Mouse (Mus musculus) hindbrain, embryonic 10.5 days (tissue): ENCODE measurements around the gene Fdx1l. TPM values are rescaled to one million over a fixed set of nuclear protein-coding genes. Genes with fewer than 3 reads are reported as not detected.

Experiments
- DNase-seq: peaks from one replicate; pipeline ENCODE4 v3.0.0-alpha.2; 2017; ENCODE audit warnings: low spot score
- H3K27ac ChIP-seq: fragments of 300-500 bp; sonication (generic); 2 replicates; pipeline ENCODE4 v1.5.1; 2016; ENCODE audit warnings: mild to moderate bottlenecking, moderate library complexity
- H3K27me3 ChIP-seq: fragments of 300-500 bp; sonication (generic); 2 replicates; pipeline ENCODE4 v1.6.1; 2016; ENCODE audit warnings: mild to moderate bottlenecking; ENCODE audit not compliant: poor library complexity, insufficient read depth, severe bottlenecking
- H3K36me3 ChIP-seq: fragments of 300-500 bp; sonication (generic); 2 replicates; pipeline ENCODE4 v1.6.1; 2016; ENCODE audit warnings: mild to moderate bottlenecking, moderate library complexity
- H3K4me1 ChIP-seq: fragments of 300-500 bp; sonication (generic); replicated peaks from 2 replicates; pipeline ENCODE4 v1.6.1; 2016; ENCODE audit warnings: mild to moderate bottlenecking
- H3K4me3 ChIP-seq: fragments of 300-500 bp; sonication (generic); 2 replicates; pipeline ENCODE4 v1.5.1; 2016; ENCODE audit warnings: mild to moderate bottlenecking, moderate library complexity
- H3K9me3 ChIP-seq: fragments of 300-500 bp; sonication (generic); 2 replicates; pipeline ENCODE4 v1.6.1; 2016; ENCODE audit warnings: mild to moderate bottlenecking, moderate library complexity
- WGBS: fragments of 180-500 bp; shearing (Covaris S2); methylation state at CpG from one replicate; pipeline ENCODE4 v1.1.7; 2016; 5-methylcytosine and 5-hydroxymethylcytosine counted together
- polyA plus RNA-seq: library from polyadenylated mRNA; unstranded; fragments of >200 nt; fragmentation: Nextera tagmentation; extraction: Ambion mirVana; gene quantifications from 2 replicates; pipeline ENCODE4 v1.2.1, GENCODE M21; 2016

The Fdx1l gene
- polyA plus RNA-seq, 1 experiment from 2014 or later: 66.3 TPM

- Histone ChIP-seq H3K9me3 (no peaks in the 10 kb centered on the region), H3K27me3 (no peaks in the 10 kb centered on the region), H3K4me1 (peaks cover 19% of the 10 kb centered on the region), H3K27ac (no peak overlapping the region), H3K4me3 (no peak overlapping the region), H3K36me3 (peaks cover 13% of the 10 kb centered on the region)
- DNase-seq: no peak
- WGBS: 80% methylated on average over 4 of the region's 4 CpGs
Measured at GRCm38 (mm10) chr9:21095958-21096357, 22.5 kb upstream of the Fdx1l start.

DNA sequence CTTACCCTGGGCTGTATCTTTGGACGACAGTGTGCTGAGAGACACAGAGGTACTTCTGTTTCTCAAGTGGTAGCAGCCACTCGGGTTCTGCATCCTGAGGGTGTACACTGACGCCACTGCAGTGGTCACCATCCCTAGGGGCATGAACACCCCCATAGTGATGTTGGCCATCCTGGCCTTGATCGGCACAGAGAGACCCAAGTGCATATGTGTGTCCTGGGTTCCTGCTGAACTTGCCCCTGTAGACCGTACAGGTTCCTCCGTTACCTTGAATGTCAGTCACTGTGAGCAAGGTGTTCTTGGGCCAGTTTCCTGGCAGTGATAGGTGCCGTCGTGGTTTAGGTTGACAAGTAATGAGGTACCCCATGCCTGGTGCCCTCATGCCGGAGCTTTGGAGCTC lies 20.0 kb upstream of the Fdx1l start:
- Histone ChIP-seq H3K27me3 (no peaks in the 10 kb centered on the region), H3K4me1 (peaks cover 21% of the 10 kb centered on the region), H3K9me3 (no peaks in the 10 kb centered on the region), H3K36me3 (peaks cover 38% of the 10 kb centered on the region), H3K27ac (no peak overlapping the region), H3K4me3 (no peak overlapping the region)
- DNase-seq: no peak
- 93% methylated on average over 9 of the region's 9 CpGs for WGBS

- DNase-seq: peak; percentile 98
- Histone ChIP-seq H3K27me3 (no peaks in the 10 kb centered on the region), H3K27ac (peak within 1 kb of the TSS; percentile 97), H3K4me1 (peaks cover 21% of the 10 kb centered on the region), H3K9me3 (no peaks in the 10 kb centered on the region), H3K4me3 (peak within 1 kb of the TSS; percentile 75), H3K36me3 (peaks cover 55% of the 10 kb centered on the region)
- under 1% methylated on average over 54 of the region's 54 CpGs for WGBS
Measured at GRCm38 (mm10) chr9:21091707-21092320, 18.4 kb upstream of the Fdx1l start, which contains the start of the genes Gm38431 and Raver1. Gm38431 (minus strand) TSS chr9:21091997. Raver1 (minus strand) TSS chr9:21092008.

DNA sequence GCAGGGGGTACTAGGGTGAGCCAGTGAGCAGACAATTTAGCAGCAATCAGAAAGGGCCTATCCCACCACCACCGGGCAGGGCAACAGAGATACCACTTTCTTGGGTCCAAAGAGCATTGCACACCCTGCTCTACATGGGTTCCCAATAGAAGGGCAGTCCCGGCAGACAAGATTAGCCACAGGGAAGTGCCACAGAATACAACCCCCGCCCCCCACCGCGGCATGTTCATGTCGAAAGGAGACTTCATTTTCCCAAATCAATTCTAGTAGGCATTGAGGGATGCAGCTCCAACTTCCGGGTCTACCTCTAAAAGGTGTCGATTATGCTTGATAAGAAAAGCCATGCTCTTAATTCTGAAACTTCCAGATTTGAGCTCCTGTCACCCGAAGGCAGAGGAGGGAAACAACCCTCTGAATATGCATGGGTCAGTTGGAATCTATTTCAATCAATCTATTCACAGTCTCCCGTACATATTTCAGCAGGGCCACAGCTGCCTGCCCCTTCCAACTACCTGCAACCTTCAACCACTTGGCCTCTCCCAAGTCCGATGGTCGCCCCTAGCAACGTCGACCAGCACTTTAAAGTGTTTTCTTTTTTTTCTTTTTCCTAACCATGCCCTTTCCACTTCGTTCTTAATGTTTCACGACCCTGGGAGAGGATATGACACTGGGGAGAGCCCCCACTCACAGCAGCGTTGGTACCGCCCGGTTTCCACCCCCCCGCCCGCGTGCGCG lies 17.7 kb upstream of the Fdx1l start:
- DNase-seq: no peak
- Histone ChIP-seq H3K36me3 (peaks cover 61% of the 10 kb centered on the region), H3K27me3 (no peaks in the 10 kb centered on the region), H3K27ac (peak overlapping the region; percentile 97), H3K9me3 (no peaks in the 10 kb centered on the region), H3K4me1 (peaks cover 21% of the 10 kb centered on the region), H3K4me3 (peak overlapping the region; percentile 75)
- 5% methylated on average over 24 of the region's 24 CpGs for WGBS

- peak overlapping the region; percentile 75 for H3K4me3 ChIP-seq
Measured at GRCm38 (mm10) chr9:21090537-21090936, 17.1 kb upstream of the Fdx1l start.

GRCm38 (mm10) chr9:21083324-21083723 lies 9.9 kb upstream of the Fdx1l start:
- Histone ChIP-seq H3K4me3 (no peak overlapping the region), H3K27me3 (no peaks in the 10 kb centered on the region), H3K27ac (no peak overlapping the region), H3K4me1 (no peaks in the 10 kb centered on the region), H3K9me3 (no peaks in the 10 kb centered on the region), H3K36me3 (peaks cover 100% of the 10 kb centered on the region)
- WGBS: 97% methylated on average over 3 of the region's 3 CpGs
- DNase-seq: no peak

More at GRCm38 (mm10) chr9:21090537-21090936, 17.1 kb upstream of the Fdx1l start:
- DNase-seq: no peak
- 94% methylated on average over 1 of the region's 1 CpGs for WGBS
- no peaks in the 10 kb centered on the region for H3K27me3 ChIP-seq
- peaks cover 67% of the 10 kb centered on the region for H3K36me3 ChIP-seq
- H3K4me1 ChIP-seq: peaks cover 21% of the 10 kb centered on the region
- peak overlapping the region; percentile 97 for H3K27ac ChIP-seq
- H3K9me3 ChIP-seq: no peaks in the 10 kb centered on the region

DNA sequence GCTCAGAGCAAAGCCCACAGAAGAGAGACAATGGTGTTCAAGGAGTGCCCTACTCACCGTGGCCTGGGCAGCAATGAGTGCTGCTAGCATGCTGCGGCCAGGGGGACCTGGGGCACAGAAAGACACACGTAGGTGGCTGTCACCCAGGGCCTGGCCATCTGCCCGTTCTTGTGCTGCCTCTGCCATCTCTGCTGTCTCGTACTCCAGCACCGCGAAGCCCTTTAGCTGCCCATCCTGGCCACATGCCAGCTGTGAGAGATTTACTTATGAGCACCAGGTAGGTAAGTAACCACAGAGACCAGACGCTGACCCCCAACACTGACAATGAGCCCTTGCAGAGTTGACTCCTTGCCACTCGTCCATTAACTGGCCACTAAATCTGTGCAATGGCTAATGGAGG lies 7.7 kb upstream of the Fdx1l start:
- Histone ChIP-seq H3K27ac (no peak overlapping the region), H3K27me3 (no peaks in the 10 kb centered on the region), H3K4me3 (no peak overlapping the region), H3K36me3 (peaks cover 100% of the 10 kb centered on the region), H3K9me3 (no peaks in the 10 kb centered on the region), H3K4me1 (no peaks in the 10 kb centered on the region)
- DNase-seq: no peak
- 89% methylated on average over 9 of the region's 9 CpGs for WGBS

- H3K4me3 ChIP-seq: no peak overlapping the region
- H3K36me3 ChIP-seq: peaks cover 81% of the 10 kb centered on the region
- no peak for DNase-seq
- no peak overlapping the region for H3K27ac ChIP-seq
- 93% methylated on average over 3 of the region's 3 CpGs for WGBS
- H3K27me3 ChIP-seq: no peaks in the 10 kb centered on the region
- peaks cover 25% of the 10 kb centered on the region for H3K4me1 ChIP-seq
- H3K9me3 ChIP-seq: no peaks in the 10 kb centered on the region
Measured at GRCm38 (mm10) chr9:21075625-21076024, 2.2 kb upstream of the Fdx1l start.

GRCm38 (mm10) chr9:21074173-21074572 lies 759 bp upstream of the Fdx1l start:
- DNase-seq: no peak
- no peak overlapping the region for H3K27ac ChIP-seq
- no peaks in the 10 kb centered on the region for H3K9me3 ChIP-seq
- peaks cover 25% of the 10 kb centered on the region for H3K4me1 ChIP-seq
- H3K4me3 ChIP-seq: no peak overlapping the region
- WGBS: 78% methylated on average over 1 of the region's 1 CpGs
- peaks cover 76% of the 10 kb centered on the region for H3K36me3 ChIP-seq
- H3K27me3 ChIP-seq: no peaks in the 10 kb centered on the region

DNA sequence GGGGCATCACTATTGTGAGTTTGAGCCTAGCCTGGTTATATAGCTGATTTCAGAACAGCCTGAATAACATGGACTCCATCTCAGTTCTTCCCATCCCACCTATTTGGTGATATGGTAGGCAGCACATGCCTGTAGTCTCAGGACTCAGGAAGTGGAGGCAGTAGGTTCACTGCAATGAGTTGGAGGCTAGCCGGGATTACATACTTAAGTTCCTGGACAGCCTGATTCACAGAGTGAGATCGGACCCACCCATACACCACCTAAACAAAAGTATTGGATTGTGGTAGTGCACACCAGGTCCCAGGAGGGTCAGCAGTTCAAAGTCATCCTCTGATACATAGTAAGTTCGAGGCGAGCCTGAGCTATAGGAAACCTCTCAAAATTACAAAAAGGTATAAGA lies 773 bp downstream of the Fdx1l start:
- H3K4me3 ChIP-seq: peak overlapping the region; percentile 90
- H3K9me3 ChIP-seq: no peaks in the 10 kb centered on the region
- WGBS: 18% methylated on average over 4 of the region's 4 CpGs
- no peaks in the 10 kb centered on the region for H3K27me3 ChIP-seq
- H3K4me1 ChIP-seq: peaks cover 25% of the 10 kb centered on the region
- peak overlapping the region; percentile 91 for H3K27ac ChIP-seq
- H3K36me3 ChIP-seq: peaks cover 67% of the 10 kb centered on the region
- DNase-seq: no peak

DNA sequence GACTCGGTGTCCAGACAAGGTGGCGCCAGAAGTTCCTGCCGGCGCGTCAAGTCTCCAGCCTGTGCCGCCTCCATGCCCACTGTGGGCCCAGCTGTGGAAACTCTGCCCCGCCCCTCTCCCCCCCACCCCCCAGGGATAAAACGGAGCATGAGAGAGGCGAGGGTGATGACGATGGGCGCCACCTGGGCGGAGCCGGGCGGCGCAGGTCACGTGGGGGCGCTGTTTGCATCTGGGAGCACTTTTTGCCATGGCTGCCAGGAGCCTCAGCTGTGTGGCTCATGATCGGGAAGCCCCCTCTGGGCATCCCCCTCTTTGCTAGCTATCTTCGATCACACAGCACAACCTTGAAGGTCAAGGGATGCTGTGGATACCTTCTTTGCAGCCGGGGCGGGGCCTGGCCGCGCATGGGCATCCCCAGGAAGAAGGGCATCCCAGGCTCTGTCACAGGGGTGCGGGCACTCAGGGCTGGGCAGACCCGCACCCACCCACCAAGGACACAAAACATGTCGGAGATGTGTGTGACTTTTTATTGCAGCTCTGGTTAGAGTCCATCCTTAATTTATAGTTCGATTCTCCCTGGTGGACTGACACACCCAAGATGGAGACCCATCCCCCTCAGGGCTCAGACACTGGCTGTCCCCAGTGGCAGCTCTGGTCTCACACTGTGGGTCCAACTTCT lies 6.3 kb downstream of the Fdx1l start, which contains the start of gene Zglp1:
Gene Zglp1 (minus strand): TSS at position 88 of the 679 bp plus-strand sequence.
- Histone ChIP-seq H3K4me1 (peaks cover 8% of the 10 kb centered on the region), H3K9me3 (no peaks in the 10 kb centered on the region), H3K27ac (no peak within 1 kb of the TSS), H3K36me3 (peaks cover 72% of the 10 kb centered on the region), H3K4me3 (no peak within 1 kb of the TSS), H3K27me3 (no peaks in the 10 kb centered on the region)
- 82% methylated on average over 27 of the region's 27 CpGs for WGBS
- DNase-seq: no peak

DNA sequence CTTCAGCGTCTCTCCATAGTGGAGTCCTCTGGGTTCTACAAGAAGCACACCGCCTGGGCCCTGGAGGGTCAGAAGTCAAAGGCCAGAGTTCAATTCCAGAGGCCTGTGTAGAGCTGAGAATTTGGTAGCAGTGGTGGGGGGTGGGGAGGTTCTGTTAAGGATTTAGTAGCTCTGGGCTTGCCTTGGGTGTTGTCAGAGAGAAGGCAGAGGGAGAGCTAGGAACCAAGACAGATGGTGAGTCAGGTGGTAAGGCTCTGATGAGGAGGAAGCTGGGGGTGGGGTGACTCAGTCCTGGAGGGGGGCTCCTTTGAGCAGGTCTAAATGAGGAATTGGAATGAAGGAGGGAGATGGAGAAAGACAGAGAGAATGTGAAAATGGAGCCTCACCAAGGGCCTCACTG lies 10.5 kb downstream of the Fdx1l start:
- no peak overlapping the region for H3K27ac ChIP-seq
- peaks cover 53% of the 10 kb centered on the region for H3K36me3 ChIP-seq
- WGBS: 82% methylated on average over 2 of the region's 2 CpGs
- H3K9me3 ChIP-seq: no peaks in the 10 kb centered on the region
- no peaks in the 10 kb centered on the region for H3K4me1 ChIP-seq
- no peaks in the 10 kb centered on the region for H3K27me3 ChIP-seq
- DNase-seq: no peak
- H3K4me3 ChIP-seq: no peak overlapping the region

GRCm38 (mm10) chr9:21051578-21051977 lies 21.8 kb downstream of the Fdx1l start:
- no peaks in the 10 kb centered on the region for H3K9me3 ChIP-seq
- WGBS: 73% methylated on average over 10 of the region's 10 CpGs
- H3K4me3 ChIP-seq: no peak overlapping the region
- DNase-seq: no peak
- H3K27ac ChIP-seq: no peak overlapping the region
- no peaks in the 10 kb centered on the region for H3K4me1 ChIP-seq
- H3K36me3 ChIP-seq: no peaks in the 10 kb centered on the region
- H3K27me3 ChIP-seq: 0 out of 2 replicates have a peak, but pooled peaks cover 10% of the 10 kb centered on the region
